Mouse (Mus musculus) lung, postnatal 14 days (tissue): ENCODE results near the gene Plekhb2.
A peak's percentile ranks its signal among the peaks of the same experiment; 100 is the strongest.

Source experiments
- DNase-seq: peaks from one replicate; pipeline ENCODE4 v3.0.0; 2021

Plekhb2 gene

DNA sequence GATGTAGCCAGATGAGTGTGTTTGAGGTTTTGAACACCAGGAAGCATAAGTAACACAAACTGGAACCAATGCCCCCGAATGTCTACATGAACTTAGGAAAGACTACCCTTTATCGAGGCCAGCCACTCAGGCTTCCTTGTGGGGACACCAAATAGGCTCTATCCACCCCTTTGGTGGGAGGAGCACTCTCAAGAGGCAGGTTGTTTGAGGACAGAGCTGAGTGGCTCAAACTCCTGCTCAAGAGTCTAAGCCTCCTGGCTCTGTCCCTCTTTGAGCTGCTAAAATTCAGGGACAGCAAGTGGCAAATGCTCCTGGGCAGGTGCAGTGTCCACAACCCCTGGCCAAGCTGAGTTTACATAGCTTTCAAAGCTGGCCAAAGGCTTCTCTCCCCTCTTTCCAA is 14.9 kb upstream of the Plekhb2 start:
- DNase-seq = peak; percentile 42

DNA sequence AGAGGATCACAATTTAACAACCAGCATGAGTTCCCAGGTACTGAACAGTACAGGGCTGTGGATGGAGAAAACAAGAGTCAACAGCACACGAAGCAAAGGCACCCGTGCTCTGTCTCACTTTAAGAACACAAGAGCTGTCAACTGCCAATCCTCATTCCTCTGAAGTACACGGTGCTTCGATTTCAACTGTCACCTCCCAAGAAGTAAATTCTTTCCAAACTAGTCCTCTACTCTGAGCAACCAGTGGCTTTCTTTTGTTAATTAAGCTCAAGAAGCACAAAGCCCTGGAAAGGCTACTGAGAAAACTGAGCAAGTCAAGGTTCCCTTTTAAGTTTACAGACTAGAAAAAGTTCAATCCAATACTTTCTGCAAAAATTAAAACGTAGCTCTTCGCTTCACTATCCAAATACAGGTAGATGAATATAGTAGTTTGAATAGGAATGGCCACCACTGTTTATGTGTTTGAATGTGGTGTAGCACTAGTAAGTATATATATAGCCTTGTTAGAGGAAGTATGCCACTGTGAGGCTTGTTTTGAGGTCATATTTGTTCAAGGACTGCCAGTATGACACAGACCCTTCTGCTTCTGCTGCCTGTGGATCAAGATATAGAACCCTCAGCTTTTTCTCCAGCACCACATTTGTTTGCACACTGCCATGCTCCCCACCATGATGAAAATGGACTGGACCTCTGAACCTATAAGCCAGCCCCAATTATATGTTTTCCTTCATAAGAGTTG is 11.7 kb upstream of the Plekhb2 start:
- DNase-seq = no peak

DNA sequence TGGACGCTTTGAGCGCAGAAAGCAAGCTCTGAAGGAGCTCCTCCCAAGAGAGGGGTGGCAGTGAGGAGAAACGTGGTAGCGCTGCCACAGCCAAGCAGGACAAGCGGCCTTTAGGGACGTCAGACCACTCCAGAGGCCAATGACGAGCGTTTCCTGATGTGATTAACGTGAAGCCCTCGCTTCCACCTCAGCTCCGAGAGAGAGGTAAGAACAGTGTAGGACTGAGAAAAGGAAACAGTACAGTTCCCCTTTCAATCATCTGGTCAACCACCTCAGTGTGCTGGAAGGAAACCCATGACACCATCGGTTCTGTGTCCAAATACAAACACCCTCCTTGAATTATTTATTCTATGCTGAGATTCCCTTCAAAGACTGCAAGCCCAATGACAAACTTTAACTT is 10.5 kb upstream of the Plekhb2 start:
- no peak for DNase-seq

DNA sequence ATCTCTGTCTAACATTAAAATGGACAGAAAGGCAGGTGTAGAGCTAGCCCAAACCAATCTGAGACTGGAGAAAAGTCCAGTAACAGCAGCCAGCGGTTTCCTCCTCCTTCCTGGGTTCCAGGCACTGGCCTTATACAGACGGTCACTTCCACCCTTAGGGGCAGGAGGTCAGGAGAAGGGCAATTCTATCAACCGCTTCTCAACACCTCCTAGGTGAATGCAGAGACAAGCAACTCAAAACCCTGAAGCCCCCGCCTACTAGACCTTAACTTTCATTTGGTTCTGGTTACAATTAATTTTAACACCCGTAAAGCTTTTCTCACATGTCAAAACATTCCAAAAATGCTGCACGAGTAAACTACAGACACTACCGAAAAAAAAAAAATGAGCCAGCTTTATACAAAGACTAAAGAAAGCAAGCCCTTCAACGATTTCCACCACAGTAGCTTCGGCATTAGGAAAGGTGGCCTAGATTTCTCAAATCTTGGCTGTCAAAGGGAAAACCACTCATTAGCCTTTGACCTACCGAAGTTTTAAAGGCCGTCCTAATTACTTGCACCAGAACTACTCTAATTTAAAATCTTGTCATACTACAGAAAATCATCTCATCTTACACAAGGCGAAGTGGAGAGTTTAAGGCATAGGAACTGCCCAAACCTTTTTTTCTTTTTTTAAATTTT is 7.9 kb upstream of the Plekhb2 start:
- no peak for DNase-seq

DNA sequence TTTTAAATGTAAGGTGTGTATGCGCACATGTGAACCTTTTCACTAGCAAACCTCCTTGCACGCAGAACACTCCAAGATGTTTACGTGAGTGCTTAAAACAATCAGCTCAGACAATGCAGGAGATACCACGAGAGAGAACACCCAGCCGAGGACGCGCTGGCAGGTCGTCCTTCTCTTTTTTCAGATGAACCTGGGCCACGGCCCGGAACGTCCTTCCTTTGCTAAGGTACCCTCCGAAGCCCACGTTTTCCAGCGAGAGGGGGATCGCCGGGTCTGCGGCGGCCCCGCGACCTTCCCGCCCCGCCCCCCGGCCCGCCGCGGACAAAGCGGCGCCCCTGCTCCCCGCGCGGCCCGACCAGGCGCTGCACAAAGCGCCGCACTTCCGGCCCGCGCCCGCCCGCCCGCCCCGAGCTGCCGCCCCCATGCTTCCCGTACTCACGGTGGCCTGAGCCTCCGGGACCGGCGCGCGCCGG is 7.4 kb upstream of the Plekhb2 start:
- peak; percentile 59 for DNase-seq

DNA sequence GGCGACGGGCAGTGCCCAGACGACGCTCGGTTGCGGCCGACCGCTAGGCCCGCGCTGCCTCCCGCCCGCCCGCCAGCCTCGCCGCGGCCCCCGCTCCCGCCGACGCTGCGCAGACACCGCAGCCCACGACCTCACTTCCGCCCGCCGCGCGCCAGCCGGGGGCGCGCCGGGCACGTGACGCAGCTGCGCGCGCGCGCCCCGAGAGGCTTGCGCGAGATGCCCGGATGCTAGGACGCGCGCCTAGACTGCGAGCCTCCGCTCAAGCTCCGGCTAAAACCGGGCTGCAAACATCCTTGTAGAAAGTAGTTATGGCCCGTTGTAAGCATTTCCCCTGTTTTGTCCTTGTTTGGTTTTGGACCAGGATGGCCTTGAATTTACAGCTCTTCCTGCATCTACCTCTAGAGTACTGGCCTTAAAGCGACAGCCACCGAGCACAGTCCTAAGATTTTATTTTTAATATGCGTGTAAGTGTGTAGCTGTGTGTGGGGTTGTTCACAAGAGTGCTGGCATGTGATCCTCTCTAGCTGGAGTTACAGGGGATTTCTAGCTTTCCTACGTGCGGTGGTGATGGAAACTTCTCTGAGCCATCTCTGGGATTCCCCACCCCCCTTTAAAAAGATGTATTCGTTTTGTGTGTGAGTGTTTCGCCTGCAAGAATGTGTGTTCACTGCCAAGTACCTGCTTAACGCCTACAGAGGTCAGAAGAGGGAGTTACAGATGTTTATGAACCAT is 6.7 kb upstream of the Plekhb2 start, which contains the start of gene Fam168b:
Gene Fam168b, minus strand, starts transcription at position 179 of the 732 bp plus-strand sequence.
- DNase-seq = peak; percentile 89

DNA sequence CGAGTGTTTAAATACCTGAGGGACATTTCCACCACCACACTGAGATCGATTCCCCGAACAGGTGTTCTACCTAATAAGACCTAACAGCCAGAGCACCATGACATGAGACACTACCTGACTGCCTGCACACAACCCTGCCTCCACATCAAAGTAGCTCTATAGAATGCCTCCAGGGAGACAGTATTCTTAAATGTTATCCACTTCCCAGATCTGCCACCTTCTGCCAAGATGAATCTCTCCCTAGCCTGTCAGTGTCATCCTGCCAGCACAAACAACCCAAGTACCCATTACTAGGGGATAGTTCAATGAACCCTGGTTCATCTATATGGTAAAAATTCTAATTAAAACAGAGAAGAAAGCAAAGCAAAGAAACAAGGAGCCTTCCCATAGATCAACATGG is 2.7 kb upstream of the Plekhb2 start:
- DNase-seq = no peak

DNA sequence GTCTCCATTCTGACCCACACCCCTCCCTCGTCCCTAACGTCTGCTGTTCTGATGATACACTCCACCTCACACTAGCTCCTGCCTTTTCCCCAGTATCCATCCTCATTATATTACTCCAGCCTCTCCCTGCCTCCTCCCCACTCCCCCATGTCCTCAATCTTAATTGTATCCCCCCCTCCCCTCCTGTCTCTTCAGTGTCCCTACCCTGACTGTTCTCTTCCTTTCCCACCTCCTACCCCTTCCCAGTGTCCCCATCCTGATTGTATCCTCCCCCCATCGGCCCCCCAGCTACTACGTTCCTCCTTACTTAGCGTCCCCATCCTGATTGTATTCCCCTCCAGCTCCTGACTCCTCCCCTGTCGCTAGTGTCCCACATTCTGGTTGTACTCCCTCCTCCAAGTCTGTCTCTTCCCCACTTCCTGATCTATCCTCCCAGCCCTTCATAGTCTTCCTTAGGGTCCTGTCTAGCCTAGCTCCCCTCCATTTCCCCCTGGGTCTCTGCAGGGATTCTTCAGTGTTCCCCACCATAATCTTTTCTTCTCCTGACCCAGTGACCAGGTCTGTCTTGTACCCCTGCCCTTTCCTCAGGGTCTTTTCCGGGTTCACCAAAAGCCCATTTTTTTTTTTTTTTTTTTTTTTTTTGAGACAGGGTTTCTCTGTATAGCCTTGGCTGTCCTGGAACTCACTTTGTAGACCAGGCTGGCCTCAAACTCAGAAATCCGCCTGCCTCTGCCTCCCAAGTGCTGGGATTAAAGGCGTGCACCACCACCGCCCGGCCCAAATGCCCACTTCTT is 764 bp downstream of the Plekhb2 start:
- no peak for DNase-seq

DNA sequence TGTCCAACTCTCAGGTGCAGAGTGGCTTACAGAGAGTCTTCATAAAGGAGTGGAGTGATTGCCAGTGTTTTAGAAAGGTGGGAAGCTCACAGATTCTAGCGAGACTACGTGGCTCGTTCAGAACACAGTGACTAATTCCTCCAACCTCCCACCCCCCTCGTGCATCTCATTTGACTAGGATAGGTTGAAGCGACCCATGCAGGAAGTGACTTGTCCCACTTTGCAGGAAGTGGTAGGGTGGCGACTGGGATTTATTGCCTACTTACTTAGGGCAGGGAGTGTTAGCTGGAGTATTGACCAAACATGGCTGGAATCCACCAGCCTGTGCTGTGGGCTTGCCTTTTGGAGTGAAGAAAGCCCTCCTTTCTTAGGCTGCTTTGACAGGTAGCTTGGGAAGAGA is 1.8 kb downstream of the Plekhb2 start:
- peak; percentile 39 for DNase-seq

DNA sequence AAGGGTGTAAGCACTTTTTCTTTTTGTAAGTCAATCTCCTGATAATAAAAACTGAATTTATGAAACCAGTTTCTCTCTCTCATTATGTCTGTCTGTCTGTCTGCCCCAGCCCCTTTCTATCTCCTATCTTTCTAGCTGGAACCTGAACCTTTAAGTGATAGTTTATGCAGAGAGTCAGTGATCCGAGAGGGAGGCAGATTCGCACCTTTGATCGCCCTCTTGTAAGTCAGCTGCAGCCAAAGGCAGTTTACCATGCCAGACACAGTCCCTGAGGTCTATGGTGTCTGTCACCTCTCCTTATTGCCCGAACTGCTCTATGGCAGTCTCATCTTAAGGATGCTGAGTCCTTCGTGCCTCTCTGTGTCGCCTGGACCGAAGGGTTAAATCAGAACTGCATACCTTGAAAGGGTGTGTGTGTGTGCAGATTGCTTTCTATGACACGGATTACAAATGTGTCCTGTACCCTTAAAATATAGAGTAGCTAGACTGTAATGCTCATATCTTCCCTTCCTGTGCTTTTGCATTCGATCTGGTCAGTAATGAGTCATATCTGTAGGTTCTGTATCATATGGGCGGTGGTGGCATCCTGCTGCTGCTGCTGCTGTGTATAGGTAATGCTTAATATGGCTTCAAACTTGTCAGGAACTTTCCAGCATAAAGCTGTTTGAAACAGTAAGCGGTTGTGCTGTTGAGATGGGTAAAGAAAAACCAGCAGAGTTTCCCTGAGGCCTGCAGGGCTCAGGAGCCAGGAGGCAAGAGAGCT is 2.5 kb downstream of the Plekhb2 start:
- DNase-seq = no peak

DNA sequence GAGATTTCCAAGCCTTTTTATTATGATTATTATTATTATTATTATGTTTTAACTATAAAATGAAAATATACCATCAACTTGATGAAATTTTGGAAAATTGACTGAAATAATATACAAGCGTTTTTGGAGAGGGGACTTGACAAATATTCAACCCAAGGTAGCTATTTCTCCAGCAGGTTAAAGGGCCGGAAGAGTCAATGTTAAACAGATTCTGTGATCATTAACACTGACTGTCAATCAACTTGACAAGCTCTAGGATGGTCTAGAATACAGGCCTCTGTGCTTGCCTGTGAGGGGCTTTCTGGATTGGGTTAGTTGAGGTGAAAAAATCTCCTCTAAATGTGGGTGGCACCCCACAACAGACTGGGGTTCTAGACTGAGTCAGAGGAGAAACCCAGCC is 4.0 kb downstream of the Plekhb2 start:
- no peak for DNase-seq

DNA sequence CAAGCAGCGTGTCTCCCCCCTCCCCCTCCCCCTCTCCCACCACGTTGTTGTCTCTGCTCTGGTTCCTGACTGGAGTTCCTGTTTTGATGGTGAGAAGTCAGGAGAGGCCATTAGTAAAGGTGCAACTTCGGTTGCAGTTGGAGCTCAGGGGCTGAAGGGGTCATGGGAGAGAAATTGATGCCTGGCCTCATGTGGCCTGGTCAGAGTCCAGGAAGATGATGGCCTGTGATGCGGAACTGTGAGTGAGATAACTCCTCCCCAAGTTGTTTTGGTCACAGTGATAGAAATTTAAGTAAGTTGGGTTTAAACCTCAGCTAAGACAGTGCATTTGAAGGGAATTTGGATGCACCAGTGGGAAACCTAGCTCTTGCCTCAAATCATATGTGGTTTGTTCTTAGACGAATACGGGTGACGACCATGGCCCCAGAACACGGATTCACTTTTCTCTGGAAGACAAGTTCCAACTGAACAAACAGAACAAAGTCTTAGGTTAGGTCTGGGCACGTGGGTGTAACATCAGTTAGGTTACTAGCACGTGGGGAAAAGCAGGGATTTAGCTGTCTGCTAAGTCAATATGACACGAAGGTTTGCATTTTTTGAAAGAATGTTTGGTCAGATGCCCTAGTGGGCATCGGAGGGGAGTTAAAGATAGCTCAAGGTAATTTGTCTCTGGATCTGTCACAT is 5.4 kb downstream of the Plekhb2 start:
- DNase-seq = no peak

DNA sequence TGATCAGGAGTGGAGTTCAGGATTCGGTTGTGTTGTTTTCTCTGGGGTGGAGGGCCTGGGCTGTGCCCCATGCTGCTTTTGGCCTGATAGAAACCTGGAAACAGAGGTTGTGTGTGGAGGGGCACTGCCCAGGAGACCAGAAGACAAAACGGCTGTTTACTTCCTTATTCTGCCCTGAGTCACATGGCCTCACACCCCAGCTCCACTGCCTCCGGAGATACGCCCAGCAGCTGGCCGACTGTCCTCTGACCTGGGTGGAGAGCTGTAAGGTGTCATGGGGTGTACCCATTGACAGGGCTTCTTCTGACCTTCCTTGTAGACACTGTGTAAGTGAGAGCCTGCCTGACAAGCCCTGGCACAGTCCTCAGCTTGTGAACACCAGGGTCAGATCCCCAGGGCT is 8.9 kb downstream of the Plekhb2 start:
- peak; percentile 18 for DNase-seq

DNA sequence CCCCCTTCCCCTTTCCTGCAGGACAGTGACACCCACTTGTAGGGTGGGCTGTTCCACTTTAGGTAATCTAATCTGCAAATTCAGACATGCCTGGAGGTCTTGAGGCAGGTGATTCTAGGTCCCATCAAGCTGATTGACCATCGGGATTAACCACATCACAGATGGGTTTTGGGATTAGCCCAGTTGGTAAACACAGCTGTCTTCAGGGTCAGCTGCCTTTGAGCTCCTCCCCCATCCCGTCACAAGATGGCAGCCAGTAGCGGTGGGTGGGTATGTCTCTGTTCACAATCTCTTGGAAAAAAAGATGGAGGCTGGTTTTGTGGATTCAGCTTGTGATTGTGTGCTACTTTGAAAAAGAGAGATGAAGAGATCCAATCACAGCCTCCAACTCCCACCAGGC is 10.0 kb downstream of the Plekhb2 start:
- no peak for DNase-seq

DNA sequence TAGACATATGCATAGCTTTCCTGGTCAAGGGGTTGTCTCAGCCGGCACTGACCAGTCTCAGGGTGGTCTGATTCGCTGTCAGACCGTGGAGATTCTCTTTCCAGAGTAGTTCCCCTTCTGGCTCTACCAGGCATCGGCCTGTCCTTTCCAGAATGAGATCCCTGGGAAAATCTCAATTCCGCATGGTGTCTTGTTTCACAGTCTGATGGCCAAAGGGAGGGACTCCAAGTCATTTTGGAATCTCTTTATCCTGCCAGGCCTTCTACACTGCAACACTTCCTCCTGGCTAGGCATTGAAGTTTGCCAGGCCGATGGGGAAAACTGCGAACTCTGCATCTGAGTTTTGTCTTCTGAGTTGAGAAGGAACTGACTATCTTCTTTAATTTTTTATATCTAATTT is 10.4 kb downstream of the Plekhb2 start:
- DNase-seq = no peak

DNA sequence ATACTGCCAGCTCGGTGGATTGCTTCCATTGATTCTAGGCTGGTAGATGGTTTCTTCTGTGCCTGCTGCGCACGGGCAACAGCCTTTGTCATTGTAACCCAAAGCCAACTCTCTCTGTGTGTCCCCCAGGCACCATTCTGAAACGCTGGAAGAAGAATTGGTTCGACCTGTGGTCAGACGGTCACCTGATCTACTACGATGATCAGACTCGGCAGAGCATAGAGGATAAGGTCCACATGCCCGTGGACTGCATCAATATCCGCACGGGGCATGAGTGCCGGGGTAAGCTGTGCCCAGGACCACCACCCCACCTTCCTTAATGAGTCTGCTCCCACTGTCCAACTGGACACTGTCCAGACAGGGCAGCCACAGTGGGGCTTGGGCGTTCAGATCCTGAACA is 13.1 kb downstream of the Plekhb2 start:
- no peak for DNase-seq

DNA sequence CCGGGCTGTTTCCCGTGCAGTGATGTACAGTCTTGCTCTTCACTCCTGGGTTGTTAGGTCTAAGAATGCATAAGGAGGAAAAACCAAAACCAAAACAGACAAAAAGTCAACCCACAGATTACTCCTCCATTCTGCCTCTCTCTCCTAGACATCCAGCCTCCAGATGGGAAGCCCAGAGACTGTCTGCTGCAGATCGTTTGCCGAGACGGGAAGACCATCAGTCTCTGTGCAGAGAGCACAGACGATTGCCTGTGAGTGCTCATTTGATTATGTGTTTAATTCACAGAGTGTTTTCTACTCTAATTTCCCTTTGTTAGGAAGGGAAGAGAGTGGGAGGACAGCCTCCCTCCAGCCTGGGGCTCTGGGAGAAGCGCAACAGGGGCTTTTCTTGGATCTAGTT is 13.5 kb downstream of the Plekhb2 start:
- DNase-seq = no peak

DNA sequence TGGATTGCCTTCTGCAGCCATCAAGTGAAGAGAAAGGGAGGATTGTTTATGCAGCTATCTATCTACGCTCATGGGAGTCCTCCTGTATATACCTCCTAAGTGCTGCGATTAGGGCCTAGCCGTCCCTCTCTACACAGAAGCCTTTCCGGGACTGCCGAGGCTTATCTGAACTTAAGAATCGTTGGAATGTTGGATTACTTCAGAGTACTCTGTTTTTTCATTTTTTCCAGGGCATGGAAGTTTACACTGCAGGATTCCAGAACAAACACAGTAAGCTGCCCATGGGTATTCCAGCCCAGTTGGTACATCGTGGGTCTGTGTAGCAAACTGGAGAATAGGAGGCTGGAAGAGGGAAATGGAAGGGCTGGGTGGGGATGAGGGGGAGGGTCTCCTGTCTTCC is 14.5 kb downstream of the Plekhb2 start:
- peak; percentile 21 for DNase-seq

DNA sequence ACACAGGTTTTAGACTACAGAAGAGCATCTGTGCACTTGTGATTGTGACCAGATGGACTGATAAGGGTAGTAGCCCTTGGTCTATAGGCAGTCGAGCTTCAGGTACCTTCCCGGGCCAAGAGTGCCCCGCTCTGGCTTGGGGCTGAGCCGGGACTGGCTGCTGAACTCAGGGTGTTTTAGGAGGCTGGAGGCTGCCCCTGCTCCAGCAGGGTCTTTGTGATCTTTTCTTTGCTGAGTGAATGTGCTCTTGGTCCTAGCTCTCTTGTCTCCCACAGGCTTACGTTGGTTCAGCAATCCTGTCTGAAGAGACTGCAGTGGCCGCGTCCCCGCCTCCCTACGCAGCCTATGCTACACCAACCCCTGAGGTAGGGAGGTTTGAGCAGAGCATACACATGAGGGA is 16.1 kb downstream of the Plekhb2 start:
- no peak for DNase-seq

DNA sequence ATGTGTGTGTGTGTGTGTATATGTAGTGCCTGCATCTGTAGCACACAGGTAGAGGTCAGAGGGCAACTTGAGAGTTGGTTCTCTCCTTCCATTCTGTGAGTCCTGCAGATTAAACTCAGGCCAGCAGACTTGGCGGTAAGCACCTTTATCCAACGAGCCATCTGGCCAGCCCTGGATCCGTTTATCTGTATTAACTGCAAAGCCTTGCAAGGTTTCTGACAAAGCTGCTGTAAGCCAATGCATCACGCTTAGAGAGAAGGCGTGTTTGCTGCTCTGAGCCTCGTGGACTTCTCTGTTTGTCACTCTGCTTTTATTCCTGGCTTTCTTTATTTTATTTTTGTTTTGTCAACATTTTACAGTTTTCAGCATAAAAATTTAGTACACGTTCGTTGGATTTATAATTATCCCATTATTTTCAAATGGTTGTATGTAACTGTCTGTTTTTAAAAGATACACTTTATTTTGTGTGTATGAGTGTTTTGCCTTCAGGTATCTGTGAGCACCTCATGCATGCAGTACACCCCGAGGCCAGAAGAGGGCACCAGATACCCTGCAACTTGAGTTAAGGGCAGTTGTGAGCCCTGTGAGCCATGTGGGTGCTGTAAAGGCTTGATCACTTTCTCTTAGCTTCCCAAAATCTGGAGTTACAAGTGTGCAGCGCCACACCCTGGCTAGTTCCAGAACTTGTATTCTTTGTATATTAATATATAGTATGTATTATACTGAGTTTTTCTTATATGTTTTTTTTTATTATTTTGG is 17.2 kb downstream of the Plekhb2 start:
- DNase-seq = peak; percentile 94

DNA sequence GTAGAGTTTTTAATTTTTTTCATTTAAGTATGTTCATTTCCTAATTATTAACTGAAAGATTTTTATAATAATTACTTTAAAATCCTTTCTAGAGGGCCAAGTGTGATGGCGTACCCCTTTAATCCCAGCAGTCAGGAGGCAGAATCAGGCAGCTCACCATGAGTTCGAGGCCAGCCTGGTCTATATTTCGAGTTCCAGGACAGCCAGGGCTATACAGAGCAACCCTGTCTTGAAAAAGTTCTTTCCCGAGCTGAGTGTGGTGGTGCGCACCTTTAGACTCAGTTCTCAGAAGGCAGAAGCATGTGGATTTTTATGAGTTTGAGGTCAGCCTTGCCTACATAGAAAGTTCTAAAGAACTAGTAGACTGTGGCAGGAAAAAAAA is 17.8 kb downstream of the Plekhb2 start:
- no peak for DNase-seq
